Mouse (Mus musculus): ENCODE results near the gene 7420426K07Rik.

7420426K07Rik gene

GRCm38 (mm10) chr9:98902819-98903218 lies at the start of gene 7420426K07Rik:
7420426K07Rik (plus strand) TSS chr9:98903119.
- DNase-seq (ENCODE audit: low read depth, low spot score), result no peak

- DNase-seq (ENCODE audit: low read depth, low spot score), result peak; percentile 64
Observed at GRCm38 (mm10) chr9:98856210-98856609, 46.7 kb upstream of the 7420426K07Rik start, which contains the start of gene Prr23a2. Prr23a2 (plus strand) TSS chr9:98856494.

GRCm38 (mm10) chr9:98863463-98863862 lies 39.5 kb upstream of the 7420426K07Rik start:
- no peak for DNase-seq (ENCODE audit: low read depth, low spot score)

- DNase-seq (ENCODE audit: low read depth, low spot score), result peak; percentile 70
Observed at GRCm38 (mm10) chr9:98864571-98864970, 38.3 kb upstream of the 7420426K07Rik start, which contains the start of gene Prr23a3. Prr23a3 (plus strand) TSS chr9:98864767.

GRCm38 (mm10) chr9:98901486-98901885 lies 1.4 kb upstream of the 7420426K07Rik start:
- no peak for DNase-seq (ENCODE audit: low read depth, low spot score)

- DNase-seq (ENCODE audit: low read depth, low spot score), result no peak
Observed at GRCm38 (mm10) chr9:98920629-98921523, 18.0 kb downstream of the 7420426K07Rik start.

- no peak for DNase-seq (ENCODE audit: low read depth, low spot score)
Observed at GRCm38 (mm10) chr9:98923119-98923518, 20.2 kb downstream of the 7420426K07Rik start.

- no peak for DNase-seq (ENCODE audit: low read depth, low spot score)
Observed at GRCm38 (mm10) chr9:98924183-98924582, 21.3 kb downstream of the 7420426K07Rik start.

GRCm38 (mm10) chr9:98929496-98929895 lies 26.6 kb downstream of the 7420426K07Rik start:
- no peak for DNase-seq (ENCODE audit: low read depth, low spot score)

- DNase-seq (ENCODE audit: low read depth, low spot score), result no peak
Observed at GRCm38 (mm10) chr9:98932931-98933330, 30.0 kb downstream of the 7420426K07Rik start.

- DNase-seq (ENCODE audit: low read depth, low spot score), result no peak
Observed at GRCm38 (mm10) chr9:98935190-98935909, 32.4 kb downstream of the 7420426K07Rik start.

GRCm38 (mm10) chr9:98939290-98939689 lies 36.4 kb downstream of the 7420426K07Rik start:
- no peak for DNase-seq (ENCODE audit: low read depth, low spot score)

- DNase-seq (ENCODE audit: low read depth, low spot score), result no peak
Observed at GRCm38 (mm10) chr9:98952171-98953050, 49.5 kb downstream of the 7420426K07Rik start.

- DNase-seq (ENCODE audit: low read depth, low spot score), result no peak
Observed at GRCm38 (mm10) chr9:98953291-98953690, 50.4 kb downstream of the 7420426K07Rik start.

GRCm38 (mm10) chr9:98953830-98954229 lies 50.9 kb downstream of the 7420426K07Rik start:
- DNase-seq (ENCODE audit: low read depth, low spot score), result no peak

Measured in WW6 (cell line).